Mouse (Mus musculus) testis, postnatal 10 days (tissue): ENCODE data around the gene Gm11567.
"Not testable (repeated sequence)": the region's sequence is repeated elsewhere in the genome, so short reads cannot be mapped to it uniquely, and the experiment has no call there.

Source experiments
- DNase-seq: peaks from one replicate; pipeline ENCODE4 v3.0.0; 2021; ENCODE audit warnings: low spot score

Gm11567 gene

GRCm38 (mm10) chr11:99878887-99879286 lies at the start of gene Gm11567:
TSS of gene Gm11567 (plus strand) at chr11:99879187.
- DNase-seq: not testable (repeated sequence)

GRCm38 (mm10) chr11:99837966-99838365 lies 41.0 kb upstream of the Gm11567 start, which contains the start of gene 2300003K06Rik:
TSS of gene 2300003K06Rik (minus strand) at chr11:99838066.
- no peak for DNase-seq

- DNase-seq: no peak
Observed at GRCm38 (mm10) chr11:99842185-99842584, 36.8 kb upstream of the Gm11567 start.

- no peak for DNase-seq
Observed at GRCm38 (mm10) chr11:99846746-99847145, 32.2 kb upstream of the Gm11567 start.

GRCm38 (mm10) chr11:99851508-99851907 lies 27.5 kb upstream of the Gm11567 start, which contains the start of gene Krtap4-16:
TSS of gene Krtap4-16 (minus strand) at chr11:99851608.
- DNase-seq: no peak

DNA sequence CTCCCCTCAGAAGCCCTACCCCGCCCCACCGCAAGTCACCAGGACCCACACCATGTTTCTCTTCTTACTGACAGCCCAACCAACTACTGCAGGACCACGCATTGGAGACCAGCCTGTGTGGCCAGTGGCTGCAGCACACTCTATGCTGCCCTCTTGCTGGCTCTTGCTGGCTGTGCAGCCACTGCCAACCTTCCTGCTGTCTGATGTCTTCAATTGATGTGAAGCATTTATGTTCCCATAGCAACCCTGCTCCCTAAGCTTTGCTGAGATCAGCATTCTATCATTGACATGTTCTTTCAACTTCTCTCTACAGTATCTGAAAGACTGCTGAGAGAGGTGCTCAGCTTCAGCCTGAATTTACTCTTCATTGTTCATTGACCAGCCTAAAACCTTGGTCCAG lies 24.9 kb upstream of the Gm11567 start:
- no peak for DNase-seq

DNA sequence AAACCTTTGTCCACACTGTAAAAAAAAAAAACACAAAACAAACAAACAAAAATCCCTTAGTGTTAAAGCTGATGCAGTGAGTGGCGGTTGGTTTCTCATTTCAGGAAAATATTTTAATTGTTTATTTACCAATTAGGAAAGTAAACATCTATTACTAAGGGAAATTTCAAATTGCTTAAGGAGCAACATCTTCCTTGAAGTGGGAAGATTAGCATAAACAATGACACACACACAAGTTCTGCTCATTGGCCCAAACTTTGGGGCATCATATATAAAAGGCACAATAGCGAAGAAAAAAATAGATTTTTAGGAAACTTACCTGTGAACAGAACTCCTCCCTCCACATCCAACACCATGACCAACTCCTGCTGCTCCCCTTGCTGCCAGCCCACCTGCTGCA lies 21.4 kb upstream of the Gm11567 start, which contains the start of gene Gm11568:
Gene Gm11568, plus strand, starts transcription at position 301 of the 400 bp plus-strand sequence.
- DNase-seq: no peak

DNA sequence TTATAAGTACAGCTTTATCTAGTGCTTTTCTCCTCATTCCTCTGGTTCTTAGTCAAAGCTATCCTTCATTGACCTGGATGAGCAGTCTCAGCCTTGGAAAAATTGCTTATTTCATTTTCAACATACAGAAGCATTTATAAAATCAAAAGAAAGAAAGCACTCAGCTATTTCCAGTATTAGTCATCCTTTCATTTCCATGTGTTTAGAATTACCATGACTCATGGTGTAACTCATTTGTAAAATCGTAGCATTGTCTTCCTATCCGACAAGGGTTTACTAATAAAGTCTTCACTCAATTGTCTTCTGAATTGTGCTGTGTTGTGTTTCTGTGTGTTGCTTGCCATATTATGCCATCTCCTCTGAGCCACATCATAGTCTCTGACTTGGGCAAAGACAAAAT lies 20.2 kb upstream of the Gm11567 start:
- DNase-seq: no peak

- not testable (repeated sequence) for DNase-seq
Observed at GRCm38 (mm10) chr11:99864176-99864575, 14.8 kb upstream of the Gm11567 start, which contains the start of gene Gm11559. TSS of gene Gm11559 (plus strand) at chr11:99864476.

DNA sequence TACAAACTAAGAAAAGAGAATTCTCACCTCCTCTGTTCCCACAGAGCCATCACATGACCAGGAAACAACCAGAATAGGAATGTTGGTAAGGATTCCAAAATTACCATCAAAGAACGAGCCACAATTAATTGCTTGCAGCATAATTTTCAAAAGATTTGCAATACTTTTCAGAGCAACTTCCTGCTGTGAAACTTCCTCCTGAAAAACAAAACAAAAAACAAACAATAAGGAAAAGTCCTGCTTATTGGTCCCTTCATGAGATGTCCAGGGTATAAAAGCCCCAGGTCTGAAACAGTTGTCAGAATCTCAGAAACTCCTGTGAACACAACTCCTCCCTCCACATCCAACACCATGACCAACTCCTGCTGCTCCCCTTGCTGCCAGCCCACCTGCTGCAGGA lies 5.9 kb upstream of the Gm11567 start, which contains the start of gene Krtap9-1:
Gene Krtap9-1, plus strand, starts transcription at position 301 of the 400 bp plus-strand sequence.
- not testable (repeated sequence) for DNase-seq

DNA sequence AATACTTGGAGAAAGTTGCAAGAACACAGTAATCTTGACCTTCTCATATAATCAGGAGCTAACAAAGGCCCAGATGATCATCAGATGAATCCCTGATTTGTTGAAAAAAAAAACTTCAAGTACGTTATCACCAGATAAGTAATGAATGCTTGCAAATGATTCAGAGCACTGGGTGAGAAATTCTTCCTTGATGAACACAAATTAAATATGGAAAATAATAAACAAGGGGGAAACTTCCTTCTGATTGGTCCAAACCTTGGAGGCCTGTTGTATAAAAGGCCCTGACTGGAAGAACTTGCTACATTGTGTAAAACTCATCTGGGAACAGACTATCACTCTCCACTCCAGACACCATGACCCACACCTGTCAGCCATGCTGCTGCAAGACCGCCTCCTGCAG lies 28.6 kb downstream of the Gm11567 start, which contains the start of gene Krtap31-1:
Gene Krtap31-1, plus strand, starts transcription at position 301 of the 400 bp plus-strand sequence.
- no peak for DNase-seq

DNA sequence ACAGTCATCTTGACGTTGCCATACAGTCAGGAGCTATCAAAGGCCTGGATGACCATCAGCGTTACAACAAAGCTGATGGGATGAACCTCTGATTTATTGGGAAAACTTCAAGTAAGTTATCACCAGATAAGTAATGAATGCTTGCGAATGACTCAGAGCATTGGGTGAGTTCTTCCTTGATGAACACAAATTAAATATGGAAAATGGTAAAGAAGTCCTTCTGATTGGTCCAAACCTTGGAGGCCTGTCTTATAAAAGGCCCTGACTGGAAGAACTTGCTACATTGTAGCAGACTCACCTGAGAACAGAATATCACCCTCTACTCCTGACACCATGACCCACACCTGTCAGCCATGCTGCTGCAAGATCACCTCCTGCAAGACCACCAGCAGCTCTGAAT lies 35.5 kb downstream of the Gm11567 start, which contains the start of gene Gm11565:
Gene Gm11565, plus strand, starts transcription at position 301 of the 400 bp plus-strand sequence.
- no peak for DNase-seq
